Mouse (Mus musculus): Measurements from ENCODE around the gene Cog1. TPM values are rescaled to one million over a fixed set of nuclear protein-coding genes. Genes with fewer than 3 reads are reported as not detected.

Gene Cog1
- total RNA-seq, 4 experiments from 2014 or later: 42.7 to 51.9 (median 47.0) TPM

- DNase-seq (ENCODE audit: low spot score in 2 of 2): no peak
These were observed 17.7 kb downstream of the Cog1 start for GRCm38 (mm10) chr11:113666648-113667047.

DNA sequence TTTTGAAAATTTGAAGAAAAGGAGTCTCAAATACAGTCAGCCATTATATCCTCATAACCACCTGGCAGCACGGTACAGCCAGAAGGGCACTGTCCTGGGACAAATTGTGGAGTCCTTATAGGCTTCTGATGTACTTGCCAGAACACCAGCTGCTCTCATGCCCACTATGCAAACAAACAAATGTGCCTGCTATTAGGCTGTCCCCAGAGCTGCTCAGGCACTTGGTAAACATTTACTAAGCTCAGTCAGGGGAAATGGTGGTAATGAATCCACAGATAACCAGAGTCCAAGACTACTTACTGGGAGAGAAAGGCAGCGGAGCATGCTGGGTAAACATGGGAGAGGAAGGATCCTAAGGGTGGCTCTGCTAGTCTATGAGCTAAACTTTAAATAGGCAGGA lies 18.2 kb downstream of the Cog1 start:
- no peak for DNase-seq (ENCODE audit: low spot score in 2 of 2)

- DNase-seq (ENCODE audit: low spot score in 2 of 2): no peak
These were observed 18.7 kb downstream of the Cog1 start for GRCm38 (mm10) chr11:113667704-113668103.

- DNase-seq (ENCODE audit: low spot score in 2 of 2): no peak
These were observed 19.9 kb downstream of the Cog1 start for GRCm38 (mm10) chr11:113668857-113669256.

- no peak for DNase-seq (ENCODE audit: low spot score in 2 of 2)
These were observed 20.7 kb downstream of the Cog1 start for GRCm38 (mm10) chr11:113669711-113670110.

DNA sequence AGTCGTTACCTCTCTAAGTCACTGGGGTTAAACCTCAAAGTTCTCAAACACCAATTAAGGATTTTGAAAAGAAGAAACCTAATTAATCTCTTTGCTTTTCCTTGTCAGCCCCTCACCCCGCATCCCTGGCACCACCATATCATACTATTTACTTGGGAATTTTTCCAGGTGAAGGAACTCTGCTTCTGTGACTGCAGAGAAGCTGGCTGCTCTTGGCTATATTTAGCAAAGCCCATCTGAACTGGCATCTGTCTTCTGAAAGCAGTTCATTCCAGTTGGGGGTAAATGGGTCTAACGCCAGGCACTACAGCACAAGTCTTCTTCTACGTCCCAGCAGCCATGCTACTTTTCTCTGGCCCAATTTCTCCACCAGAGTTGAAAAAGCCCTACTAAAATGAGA lies 24.6 kb downstream of the Cog1 start:
- no peak for DNase-seq (ENCODE audit: low spot score in 2 of 2)

- no peak for DNase-seq (ENCODE audit: low spot score in 2 of 2)
These were observed 25.6 kb downstream of the Cog1 start for GRCm38 (mm10) chr11:113674595-113674994.

DNA sequence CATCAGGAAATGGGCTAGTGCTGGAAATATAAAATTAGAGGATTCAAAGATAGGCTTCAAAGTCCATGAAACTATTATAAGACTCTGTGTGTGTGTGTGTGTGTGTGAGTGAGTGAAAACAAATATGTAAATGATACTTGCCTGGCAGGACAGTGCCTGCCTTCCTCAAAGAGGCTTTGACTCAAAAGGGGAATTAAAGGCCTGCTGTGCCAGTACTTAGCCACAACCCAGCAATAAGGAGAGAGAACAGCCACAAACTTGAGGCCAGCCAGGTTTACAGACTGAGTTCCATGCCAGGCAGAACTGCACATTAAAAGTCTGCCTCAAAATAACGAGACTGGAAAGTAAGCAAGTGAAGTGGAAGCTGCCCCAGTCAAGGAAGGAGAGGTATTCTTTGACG lies 27.9 kb downstream of the Cog1 start:
- no peak for DNase-seq (ENCODE audit: low spot score in 2 of 2)

DNA sequence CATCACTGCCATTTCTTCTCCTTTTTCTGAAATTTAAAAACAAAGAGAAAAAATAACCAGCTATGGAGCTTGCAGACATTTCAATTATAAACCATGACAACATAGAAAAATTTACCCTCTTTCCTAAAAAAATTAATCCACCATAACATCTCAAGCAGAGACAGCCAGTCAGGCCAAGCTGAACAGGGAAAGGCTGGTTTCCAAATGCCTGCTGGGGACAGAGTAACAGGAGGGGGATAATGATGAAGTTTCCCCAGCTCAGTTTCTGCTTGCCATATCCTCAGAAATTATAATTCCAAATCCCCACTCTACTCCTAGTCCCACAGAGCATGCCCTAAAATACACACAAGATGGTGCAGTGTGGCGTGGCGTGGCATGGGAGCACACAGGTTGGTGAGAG lies 28.4 kb downstream of the Cog1 start:
- no peak for DNase-seq (ENCODE audit: low spot score in 2 of 2)

GRCm38 (mm10) chr11:113678373-113678772 lies 29.4 kb downstream of the Cog1 start:
- DNase-seq (ENCODE audit: low spot score in 2 of 2): no peak

GRCm38 (mm10) chr11:113680954-113681353 lies 32.0 kb downstream of the Cog1 start:
- DNase-seq (ENCODE audit: low spot score in 2 of 2): no peak

DNA sequence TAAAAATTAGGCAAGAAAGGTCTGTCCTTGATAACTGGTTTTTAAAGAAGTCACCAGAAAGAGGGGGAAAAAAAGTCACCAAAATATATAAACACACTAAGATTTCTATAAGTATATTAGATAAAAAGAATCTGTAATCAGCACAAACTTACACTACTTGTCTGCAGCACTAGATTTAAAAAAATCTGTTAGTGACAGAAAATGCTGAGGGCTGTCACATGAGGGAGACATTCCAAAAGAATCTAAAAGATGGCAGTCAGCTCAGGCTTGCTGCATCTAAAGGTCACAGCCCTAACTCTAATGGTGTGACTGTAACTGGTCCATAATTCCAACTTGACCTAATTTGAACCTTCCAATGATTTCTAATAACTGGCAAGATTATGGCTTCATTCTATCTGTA lies 33.0 kb downstream of the Cog1 start:
- no peak for DNase-seq (ENCODE audit: low spot score in 2 of 2)

DNA sequence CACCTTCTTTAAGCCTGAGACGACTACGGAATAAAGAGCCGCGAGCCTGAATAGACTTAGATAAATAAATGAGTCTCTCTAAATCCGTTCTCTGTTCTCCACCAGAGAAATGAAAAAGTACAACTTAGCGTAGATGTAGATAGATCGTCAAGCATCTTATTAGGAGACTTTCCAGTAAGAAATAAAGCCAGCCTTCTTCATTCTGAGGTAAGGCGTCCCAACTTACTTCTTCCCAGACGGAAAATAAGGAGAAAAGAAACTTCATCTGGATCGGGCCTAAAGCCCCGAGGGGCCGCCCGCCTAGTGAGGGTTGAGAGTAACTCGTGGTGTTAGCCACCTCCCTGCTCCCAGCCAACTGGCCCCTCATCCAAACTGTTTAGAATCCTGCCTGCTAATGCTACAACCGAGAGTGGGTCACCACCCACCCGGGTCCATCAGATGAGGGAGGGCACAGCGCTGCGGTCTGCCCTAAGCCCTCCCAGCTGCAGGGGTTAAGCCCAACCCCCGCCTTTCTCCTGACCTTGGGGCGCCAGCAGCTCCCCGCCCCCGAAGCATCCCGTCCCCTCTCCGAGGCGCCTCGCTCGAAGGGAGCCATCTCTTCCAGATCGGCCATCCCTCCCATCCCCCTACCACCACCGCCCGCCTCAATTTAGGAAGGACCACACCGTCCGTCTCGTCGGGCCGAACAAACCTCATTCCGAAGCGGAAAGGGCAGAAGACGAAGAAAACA lies 34.1 kb downstream of the Cog1 start:
- DNase-seq (ENCODE audit: low spot score in 2 of 2): peak in 1 of 2 experiments; percentile 42

GRCm38 (mm10) chr11:113683627-113683956 lies 34.6 kb downstream of the Cog1 start:
- no peak for DNase-seq (ENCODE audit: low spot score in 2 of 2)

GRCm38 (mm10) chr11:113683957-113684706 lies 35.2 kb downstream of the Cog1 start, which contains the start of the genes Fam104a and D11Wsu47e:
Fam104a (minus strand) TSS chr11:113684155.
D11Wsu47e (plus strand) TSS chr11:113684412.
- DNase-seq (ENCODE audit: low spot score in 2 of 2): peak; percentile 94 to 97

DNA sequence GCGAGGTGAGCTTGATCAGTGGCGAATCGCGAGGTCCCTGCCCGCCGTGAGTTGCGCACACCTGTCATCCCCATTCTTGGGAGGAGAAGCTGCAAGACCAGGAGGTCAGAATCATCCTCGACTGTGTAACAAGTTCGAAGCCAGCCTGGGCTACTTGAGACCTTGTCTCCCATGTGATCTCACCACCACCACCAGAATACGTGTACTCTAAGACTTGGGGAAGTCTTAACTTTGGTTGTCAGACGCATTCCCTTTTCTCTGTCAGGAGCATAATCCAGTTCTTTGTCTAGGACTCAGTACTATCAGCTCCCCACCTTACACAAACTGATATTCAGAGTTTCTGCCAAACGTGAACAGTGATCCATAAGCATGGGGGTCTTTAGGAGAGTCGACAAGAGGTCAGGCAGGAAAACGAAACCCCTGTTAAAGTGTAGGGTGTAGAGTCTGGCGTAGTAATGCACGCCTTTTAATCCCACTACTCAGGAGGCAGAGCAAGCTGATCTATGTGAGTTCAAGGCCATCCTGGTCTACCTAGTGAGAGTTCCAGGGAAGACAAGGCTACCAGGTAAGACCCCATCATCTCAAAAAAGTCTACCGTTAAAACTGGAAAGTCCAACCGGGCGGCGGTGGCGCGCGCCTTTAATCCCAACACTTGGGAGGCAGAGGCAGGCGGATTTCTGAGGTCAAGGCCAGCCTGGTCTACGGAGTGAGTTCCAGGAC lies 35.9 kb downstream of the Cog1 start:
- no peak for DNase-seq (ENCODE audit: low spot score in 2 of 2)

DNA sequence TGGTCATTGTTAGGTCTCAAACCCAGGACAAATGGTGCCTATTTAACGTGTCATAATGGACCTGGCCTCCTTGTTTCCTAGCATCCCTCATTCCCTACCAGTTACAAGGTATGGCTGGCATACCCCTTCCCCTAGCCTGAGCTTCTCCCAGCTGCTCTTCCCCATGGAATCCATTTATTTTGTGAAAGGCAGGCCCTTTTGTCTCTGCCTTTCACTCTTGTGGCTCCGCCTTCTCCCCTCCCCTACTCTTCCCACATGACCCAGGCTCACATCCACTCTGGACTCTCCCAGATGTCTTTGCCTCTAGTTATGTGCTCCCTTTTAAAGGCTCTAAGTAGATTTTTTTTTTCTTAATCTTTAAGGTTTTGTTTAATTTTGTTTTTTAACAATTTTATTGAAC lies 38.1 kb downstream of the Cog1 start:
- DNase-seq (ENCODE audit: low spot score in 2 of 2): no peak

DNA sequence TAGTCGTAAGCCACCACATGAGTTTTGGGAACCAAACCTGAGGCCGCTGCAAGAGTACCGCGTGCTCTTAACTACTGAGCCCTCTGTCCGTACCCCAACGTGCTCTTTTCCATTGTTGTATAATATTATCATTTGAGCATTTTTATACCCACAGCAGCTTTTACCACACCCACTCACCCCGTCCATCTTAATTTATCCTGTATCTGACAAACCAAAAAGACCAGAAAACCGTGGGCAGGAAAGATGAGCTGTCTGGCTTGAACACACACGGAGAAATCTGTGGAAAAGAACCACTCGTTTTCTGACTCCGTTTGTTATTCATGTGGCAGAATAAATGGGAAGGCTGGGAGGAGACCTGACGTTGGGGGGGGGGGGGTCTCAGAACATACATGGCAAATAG lies 41.5 kb downstream of the Cog1 start:
- DNase-seq (ENCODE audit: low spot score in 2 of 2): peak in 1 of 2 experiments; percentile 36

- no peak for DNase-seq (ENCODE audit: low spot score in 2 of 2)
These were observed 42.3 kb downstream of the Cog1 start for GRCm38 (mm10) chr11:113691318-113691717.

DNA sequence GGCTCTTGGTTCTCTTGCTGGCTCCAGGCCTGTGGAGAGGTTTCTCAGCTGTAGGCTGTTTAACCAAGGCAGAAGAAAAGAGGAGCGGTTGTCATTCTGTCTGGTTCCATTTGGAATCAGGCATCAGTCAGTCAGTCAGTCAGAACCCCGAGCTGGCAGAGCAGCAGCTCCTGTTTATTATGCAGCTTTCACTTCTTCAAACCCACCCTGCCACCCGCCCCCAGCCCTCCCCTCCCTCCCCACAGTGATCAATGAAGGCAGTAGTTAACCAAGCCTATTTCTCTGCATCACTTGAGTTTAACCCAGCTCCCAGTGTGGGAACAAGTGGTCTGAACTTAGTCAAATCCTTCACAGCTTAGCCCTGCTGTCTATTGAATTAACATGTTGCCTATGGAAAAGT lies 42.9 kb downstream of the Cog1 start:
- no peak for DNase-seq (ENCODE audit: low spot score in 2 of 2)

DNA sequence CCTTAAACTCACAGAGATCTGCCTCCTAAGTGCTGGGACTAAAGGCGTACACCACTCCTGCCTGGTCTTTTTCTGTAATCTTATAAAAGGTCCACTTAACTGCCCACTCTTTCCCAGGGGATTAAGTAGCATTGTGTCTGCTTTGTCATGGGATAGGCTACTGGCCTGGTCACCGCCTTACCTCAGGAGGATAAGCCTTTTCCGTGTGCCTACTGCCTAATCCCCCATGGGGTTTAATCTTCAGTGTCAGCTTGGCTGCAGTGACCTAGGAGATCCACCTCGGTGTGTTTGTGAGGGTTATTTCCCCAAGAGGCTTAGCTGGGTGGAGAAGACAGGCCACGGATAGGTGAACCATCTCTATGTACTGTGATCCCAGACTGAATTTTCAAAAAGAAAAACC lies 48.6 kb downstream of the Cog1 start:
- DNase-seq (ENCODE audit: low spot score in 2 of 2): no peak

GRCm38 (mm10) chr11:113698013-113698545 lies 49.1 kb downstream of the Cog1 start:
- DNase-seq (ENCODE audit: low spot score in 2 of 2): no peak
